Mouse (Mus musculus): ENCODE results near the gene Rpl22l1.
A peak's percentile ranks its signal among the peaks of the same experiment; 100 is the strongest.

DNA sequence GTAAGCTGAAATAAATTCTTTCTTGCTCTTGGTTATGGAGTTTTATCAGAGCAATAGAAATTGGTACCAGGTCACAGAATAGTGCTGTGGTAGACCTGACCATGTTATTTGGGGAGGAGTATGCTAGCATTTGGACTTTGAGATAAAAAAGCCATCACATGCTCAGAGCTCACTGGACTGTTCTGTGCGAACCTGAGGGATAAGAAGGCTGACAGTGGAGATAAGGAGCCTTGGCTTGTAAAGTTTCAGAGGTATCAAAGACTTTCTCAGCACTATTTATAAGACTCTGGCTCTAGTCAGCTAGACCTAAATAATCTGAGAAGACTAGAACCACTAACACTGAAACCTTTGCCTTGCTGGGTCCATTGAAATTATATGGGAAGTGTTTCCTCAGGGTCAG is 29.3 kb upstream of the Rpl22l1 start:
- TF ChIP-seq TAL1 (IDR thresholded peaks at IDR 0.05; ENCODE audit: low read length) (peak; percentile 53), GATA1 (IDR thresholded peaks at IDR 0.05; ENCODE audit: low read length) (peak; percentile 85)
